Mouse (Mus musculus): ENCODE data around the gene Zfp791.

DNA sequence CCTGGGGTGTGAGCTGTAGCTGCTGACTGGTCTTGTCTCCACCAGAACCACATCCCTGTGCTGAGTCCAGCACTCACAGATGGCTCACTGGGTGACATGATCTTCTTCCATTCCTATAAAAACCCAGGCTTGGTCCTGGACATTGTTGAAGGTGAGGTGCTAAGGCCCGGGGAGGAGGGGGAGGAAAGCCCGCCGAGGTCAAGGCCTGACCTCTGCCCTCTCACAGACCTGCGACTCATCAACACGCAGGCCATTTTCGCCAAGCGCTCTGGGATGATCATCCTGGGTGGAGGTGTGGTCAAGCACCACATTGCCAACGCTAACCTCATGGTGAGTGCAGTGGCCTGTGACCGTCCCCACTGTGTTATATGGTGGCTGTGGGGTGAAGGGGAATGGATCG, 48.7 kb downstream of the Zfp791 start:
- TF ChIP-seq POLR2A (IDR thresholded peaks at IDR 0.05; ENCODE audit: insufficient read depth, low read depth, low read length) (no peak), CTCF (IDR thresholded peaks at IDR 0.05; ENCODE audit: insufficient read depth, low read depth, low read length) (no peak)
